In genomic region chr4:137728399-137729154, GRCm38 (mm10) we compare ENCODE assay signal across 9 mouse cellular contexts.
A peak's percentile ranks its signal among the peaks of the same experiment; 100 is the strongest.
DNase-seq lines count a peak whose midpoint lies in the region; ATAC-seq and TF ChIP-seq lines count a peak whose summit lies in the region.
"Had no signal": no experiment of that assay in that cellular context is flagged by ENCODE, and none has a peak within 500 bp of the region (broad histone marks: within the 10 kb centered on the region; RNA-seq: fewer than 3 reads in every experiment).

No protein-coding gene starts in this region.

- H3K27me3 ChIP-seq in intestine, embryonic 14.5 days (replicated peaks; ENCODE audit: control insufficient read depth, insufficient read depth, low read length): peaks cover 27% of the 10 kb centered on the region
- H3K27me3 ChIP-seq in intestine, postnatal 0 days (replicated peaks; ENCODE audit: control insufficient read depth, insufficient read depth, low read length): peaks cover 21% of the 10 kb centered on the region
- peaks cover 69% of the 10 kb centered on the region for H3K27me3 ChIP-seq in forebrain, embryonic 12.5 days

- H3K4me3 ChIP-seq in intestine, embryonic 14.5 days (ENCODE audit: low read depth, low read length): peak overlapping the region; percentile 13; the same call in 1 of the 2 replicates
- H3K4me3 ChIP-seq in intestine, postnatal 0 days (ENCODE audit: low read depth, low read length): no peak overlapping the region
- H3K4me3 ChIP-seq in forebrain, embryonic 12.5 days (replicated peaks): peak overlapping the region; percentile 45
- H3K4me3 ChIP-seq: myocyte had no signal

- H3K9ac ChIP-seq in intestine, embryonic 14.5 days (ENCODE audit: low read length): no peak overlapping the region
- H3K9ac ChIP-seq in intestine, postnatal 0 days (ENCODE audit: low read depth, low read length): no peak overlapping the region
- H3K9ac ChIP-seq in forebrain, embryonic 12.5 days: peak overlapping the region; percentile 50

- peaks cover 11% of the 10 kb centered on the region; the same call in 1 of the 2 replicates for H3K4me1 ChIP-seq in intestine, embryonic 14.5 days (replicated peaks; ENCODE audit: control insufficient read depth, insufficient read depth, low read length)
- H3K4me1 ChIP-seq in intestine, postnatal 0 days (replicated peaks; ENCODE audit: control insufficient read depth, insufficient read depth, low read length): no peaks in the 10 kb centered on the region
- peaks cover 40% of the 10 kb centered on the region for H3K4me1 ChIP-seq in forebrain, embryonic 12.5 days

- no peaks in the 10 kb centered on the region for H3K36me3 ChIP-seq in intestine, embryonic 14.5 days (ENCODE audit: control insufficient read depth, insufficient read depth, low read length)
- no peaks in the 10 kb centered on the region for H3K36me3 ChIP-seq in intestine, postnatal 0 days (ENCODE audit: control insufficient read depth, insufficient read depth)
- H3K36me3 ChIP-seq in forebrain, embryonic 12.5 days (replicated peaks): no peaks in the 10 kb centered on the region

- ATAC-seq in intestine, embryonic 14.5 days (replicated peaks; ENCODE audit: low FRiP score, low TSS enrichment, low read depth): 0 out of 2 replicates have a peak, but pooled peaks have one; percentile 4
- no peak for ATAC-seq in intestine, postnatal 0 days
- ATAC-seq in forebrain, embryonic 12.5 days (ENCODE audit: low FRiP score): peak; percentile 78

- TF ChIP-seq CTCF in intestine, postnatal 0 days (IDR thresholded peaks at IDR 0.05; ENCODE audit: low read depth): no peak

- peak overlapping the region; percentile 42 for H3K4me2 ChIP-seq in intestine, embryonic 14.5 days (ENCODE audit: low read length)
- no peak overlapping the region for H3K4me2 ChIP-seq in intestine, postnatal 0 days (replicated peaks; ENCODE audit: low read depth)
- peak overlapping the region; percentile 79 for H3K4me2 ChIP-seq in forebrain, embryonic 12.5 days

- intact Hi-C loops in left cerebral cortex, postnatal 4 days (cut with DNase I): no loop called here

- H3K9me3 ChIP-seq in intestine, embryonic 14.5 days (ENCODE audit: control insufficient read depth, low read length): no peaks in the 10 kb centered on the region
- no peaks in the 10 kb centered on the region for H3K9me3 ChIP-seq in intestine, postnatal 0 days (ENCODE audit: control insufficient read depth)
- H3K9me3 ChIP-seq in forebrain, embryonic 12.5 days: no peaks in the 10 kb centered on the region

- DNase-seq in intestine, embryonic 14.5 days (ENCODE audit: low spot score): no peak
- peak; percentile 58 for DNase-seq in MN1 (ENCODE audit: low spot score)
- DNase-seq in left cerebral cortex, postnatal 4 days: peak; percentile 78
- peak; percentile 80 for DNase-seq in retina, postnatal 1 day
- no peak for DNase-seq in urinary bladder, postnatal 4 days (ENCODE audit: low spot score in 2 of 2)
- no peak for DNase-seq in ovary, postnatal 10 days (ENCODE audit: low spot score)

- no peak overlapping the region for H3K27ac ChIP-seq in intestine, embryonic 14.5 days (ENCODE audit: low read depth)
- no peak overlapping the region for H3K27ac ChIP-seq in intestine, postnatal 0 days (ENCODE audit: low read depth, low read length)
- H3K27ac ChIP-seq in forebrain, embryonic 12.5 days: no peak overlapping the region

- 7% methylated on average over 17 of the region's 17 CpGs for WGBS in intestine, embryonic 14.5 days
- 17% methylated on average over 17 of the region's 17 CpGs for WGBS in intestine, postnatal 0 days
- 6% methylated on average over 16 of the region's 17 CpGs for WGBS in forebrain, embryonic 12.5 days

Comparison
In these comparisons a context has a peak if more than half of its experiments do, and no peak if none do; other contexts are left out.
1. DNase-seq: peak in MN1 (single experiment), left cerebral cortex, postnatal 4 days (single experiment) and retina, postnatal 1 day (single experiment); none in intestine, embryonic 14.5 days (single experiment), urinary bladder, postnatal 4 days (0 of 2) and ovary, postnatal 10 days (single experiment).